Mouse (Mus musculus) neural tube, embryonic 15.5 days (tissue): ENCODE results near the gene Ccdc130. TPM values are rescaled to one million over a fixed set of nuclear protein-coding genes. Genes with fewer than 3 reads are reported as not detected.
A peak's percentile ranks its signal among the peaks of the same experiment; 100 is the strongest.

Source experiments
- ATAC-seq: fragments of 200-750 bp; cut with Nextera tagmentation; 2 replicates; pipeline ENCODE4 v1.8.0; 2017; ENCODE audit warnings: mild to moderate bottlenecking, moderate TSS enrichment, moderate library complexity; ENCODE audit not compliant: low FRiP score
- H3K27ac ChIP-seq: fragments of 300-500 bp; sonication (generic); replicated peaks from 2 replicates; pipeline ENCODE4 v1.5.1; 2015; ENCODE audit warnings: mild to moderate bottlenecking, inconsistent platforms
- H3K27me3 ChIP-seq: fragments of 300-500 bp; sonication (generic); replicated peaks from 2 replicates; pipeline ENCODE4 v1.6.1; 2015; ENCODE audit warnings: inconsistent platforms
- H3K36me3 ChIP-seq: fragments of 300-500 bp; sonication (generic); 2 replicates; pipeline ENCODE4 v1.6.1; 2015; ENCODE audit warnings: inconsistent platforms
- H3K4me1 ChIP-seq: fragments of 300-500 bp; sonication (generic); 2 replicates; pipeline ENCODE4 v1.6.1; 2015; ENCODE audit warnings: inconsistent platforms
- H3K4me2 ChIP-seq: fragments of 300-500 bp; sonication (generic); 2 replicates; pipeline ENCODE4 v1.6.1; 2015; ENCODE audit warnings: inconsistent platforms, mild to moderate bottlenecking, moderate library complexity
- H3K4me3 ChIP-seq: fragments of 300-500 bp; sonication (generic); replicated peaks from 2 replicates; pipeline ENCODE4 v1.5.1; 2015; ENCODE audit warnings: mild to moderate bottlenecking, inconsistent platforms
- H3K9ac ChIP-seq: fragments of 300-500 bp; sonication (generic); replicated peaks from 2 replicates; pipeline ENCODE4 v1.6.1; 2015; ENCODE audit warnings: mild to moderate bottlenecking, inconsistent platforms
- H3K9me3 ChIP-seq: fragments of 300-500 bp; sonication (generic); replicated peaks from 2 replicates; pipeline ENCODE4 v1.6.1; 2016; ENCODE audit warnings: inconsistent platforms
- WGBS: fragments of 180-500 bp; shearing (Covaris S2); methylation state at CpG from one replicate; pipeline ENCODE4 v1.1.7; 2015; ENCODE audit warnings: mixed read lengths; 5-methylcytosine and 5-hydroxymethylcytosine counted together
- polyA plus RNA-seq: library from polyadenylated mRNA; unstranded; fragments of >200 nt; fragmentation: Nextera tagmentation; extraction: Ambion mirVana; gene quantifications from 2 replicates; pipeline ENCODE4 v1.2.1, GENCODE M21; 2015

The Ccdc130 gene
- polyA plus RNA-seq, 1 experiment from 2014 or later = 23.0 TPM

GRCm38 (mm10) chr8:84236410-84236997, 33.7 kb downstream of the Ccdc130 start:
- H3K4me2 ChIP-seq = peak overlapping the region; percentile 84
- H3K9me3 ChIP-seq = no peaks in the 10 kb centered on the region
- H3K36me3 ChIP-seq = peaks cover 13% of the 10 kb centered on the region
- H3K27ac ChIP-seq = peak overlapping the region; percentile 72
- no peaks in the 10 kb centered on the region for H3K27me3 ChIP-seq
- peak; percentile 31 for ATAC-seq
- 1% methylated on average over 21 of the region's 30 CpGs for WGBS
- peaks cover 36% of the 10 kb centered on the region for H3K4me1 ChIP-seq
- peak overlapping the region; percentile 65 for H3K4me3 ChIP-seq
- H3K9ac ChIP-seq = peak overlapping the region; percentile 84

GRCm38 (mm10) chr8:84235746-84236409, 34.3 kb downstream of the Ccdc130 start:
- peak overlapping the region; percentile 72; the same call in 1 of the 2 replicates for H3K27ac ChIP-seq
- H3K9me3 ChIP-seq = no peaks in the 10 kb centered on the region
- H3K27me3 ChIP-seq = no peaks in the 10 kb centered on the region
- peaks cover 33% of the 10 kb centered on the region for H3K4me1 ChIP-seq
- no peak for ATAC-seq
- WGBS = 25% methylated on average over 10 of the region's 10 CpGs
- H3K36me3 ChIP-seq = peaks cover 19% of the 10 kb centered on the region
- H3K9ac ChIP-seq = peak overlapping the region; percentile 84
- H3K4me2 ChIP-seq = peak overlapping the region; percentile 84
- peak overlapping the region; percentile 65 for H3K4me3 ChIP-seq

- WGBS = 94% methylated on average over 2 of the region's 2 CpGs
- no peak overlapping the region for H3K4me3 ChIP-seq
- no peak overlapping the region for H3K27ac ChIP-seq
- no peak overlapping the region for H3K4me2 ChIP-seq
- H3K9ac ChIP-seq = no peak overlapping the region; the same call in 1 of the 2 replicates
- ATAC-seq = no peak
- H3K9me3 ChIP-seq = no peaks in the 10 kb centered on the region
- H3K27me3 ChIP-seq = no peaks in the 10 kb centered on the region
- peaks cover 47% of the 10 kb centered on the region for H3K36me3 ChIP-seq
- peaks cover 32% of the 10 kb centered on the region for H3K4me1 ChIP-seq
These were observed 37.1 kb downstream of the Ccdc130 start for GRCm38 (mm10) chr8:84233055-84233454.

DNA sequence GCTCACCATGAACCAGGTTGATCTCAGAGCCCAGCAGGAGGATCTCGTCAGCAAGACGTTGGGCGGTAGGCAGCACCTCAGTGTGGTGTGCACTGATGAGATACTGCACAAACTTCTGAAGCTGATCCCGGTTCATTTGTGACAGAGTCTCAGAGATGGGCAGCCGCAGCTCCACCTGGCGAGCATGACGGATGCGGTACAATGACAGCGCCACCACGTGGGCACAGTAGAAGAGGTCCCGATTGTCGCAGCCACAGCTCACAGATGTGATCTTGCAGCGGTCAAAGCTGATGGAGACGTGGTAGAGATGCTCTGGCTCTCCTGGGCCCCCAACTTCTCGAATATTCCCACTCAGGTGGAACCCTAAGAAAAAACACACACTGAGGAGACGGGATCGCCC, 39.4 kb downstream of the Ccdc130 start:
- ATAC-seq = no peak
- Histone ChIP-seq H3K9me3 (no peaks in the 10 kb centered on the region), H3K27ac (no peak overlapping the region), H3K9ac (no peak overlapping the region), H3K4me2 (no peak overlapping the region), H3K4me1 (peaks cover 20% of the 10 kb centered on the region), H3K4me3 (no peak overlapping the region), H3K36me3 (peaks cover 70% of the 10 kb centered on the region), H3K27me3 (no peaks in the 10 kb centered on the region)
- 84% methylated on average over 17 of the region's 17 CpGs for WGBS

- no peak overlapping the region for H3K9ac ChIP-seq
- H3K36me3 ChIP-seq = peaks cover 95% of the 10 kb centered on the region
- H3K27ac ChIP-seq = no peak overlapping the region
- 80% methylated on average over 21 of the region's 21 CpGs for WGBS
- no peak for ATAC-seq
- no peaks in the 10 kb centered on the region for H3K9me3 ChIP-seq
- no peaks in the 10 kb centered on the region for H3K4me1 ChIP-seq
- no peaks in the 10 kb centered on the region for H3K27me3 ChIP-seq
- no peak overlapping the region for H3K4me2 ChIP-seq
- no peak overlapping the region for H3K4me3 ChIP-seq
These were observed 46.7 kb downstream of the Ccdc130 start for GRCm38 (mm10) chr8:84223322-84224029.

DNA sequence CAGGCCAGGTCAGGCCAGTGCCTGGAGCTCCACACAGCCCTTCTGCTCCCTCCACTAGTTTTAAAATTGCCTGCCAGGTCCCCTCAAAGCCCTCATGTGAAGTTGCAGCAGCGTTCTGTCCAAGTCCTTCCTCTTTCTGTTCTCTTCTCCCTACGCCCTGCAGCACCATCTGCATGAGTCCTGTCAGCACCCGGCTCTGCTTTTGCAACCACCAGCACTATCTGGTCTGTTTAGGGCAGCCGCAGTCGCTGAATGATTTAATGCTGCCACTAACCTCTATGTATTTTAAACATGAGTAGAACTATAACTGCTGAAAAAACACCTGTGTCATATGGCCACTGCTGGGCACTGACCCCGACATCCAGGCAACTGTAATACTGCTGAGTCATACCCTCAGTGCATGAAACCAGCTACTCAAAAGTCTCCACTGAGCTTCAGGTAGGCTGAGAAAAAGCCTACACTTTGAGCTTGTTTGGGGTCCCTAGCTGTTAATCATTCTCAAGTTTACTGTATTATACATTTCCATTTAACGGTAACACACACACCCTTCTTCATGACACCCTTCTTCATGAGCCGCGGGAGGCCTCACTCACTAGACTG, 47.5 kb downstream of the Ccdc130 start:
- Histone ChIP-seq H3K27ac (no peak overlapping the region), H3K27me3 (no peaks in the 10 kb centered on the region), H3K4me2 (no peak overlapping the region), H3K9me3 (no peaks in the 10 kb centered on the region), H3K36me3 (peaks cover 95% of the 10 kb centered on the region), H3K9ac (no peak overlapping the region), H3K4me1 (no peaks in the 10 kb centered on the region), H3K4me3 (no peak overlapping the region)
- ATAC-seq = no peak
- 93% methylated on average over 9 of the region's 9 CpGs for WGBS

GRCm38 (mm10) chr8:84220105-84220504, 50.1 kb downstream of the Ccdc130 start:
- Histone ChIP-seq H3K4me2 (no peak overlapping the region), H3K4me1 (no peaks in the 10 kb centered on the region), H3K9ac (no peak overlapping the region), H3K27me3 (no peaks in the 10 kb centered on the region), H3K27ac (no peak overlapping the region), H3K36me3 (peaks cover 95% of the 10 kb centered on the region), H3K9me3 (no peaks in the 10 kb centered on the region), H3K4me3 (no peak overlapping the region)
- 90% methylated on average over 7 of the region's 7 CpGs for WGBS
- ATAC-seq = no peak

DNA sequence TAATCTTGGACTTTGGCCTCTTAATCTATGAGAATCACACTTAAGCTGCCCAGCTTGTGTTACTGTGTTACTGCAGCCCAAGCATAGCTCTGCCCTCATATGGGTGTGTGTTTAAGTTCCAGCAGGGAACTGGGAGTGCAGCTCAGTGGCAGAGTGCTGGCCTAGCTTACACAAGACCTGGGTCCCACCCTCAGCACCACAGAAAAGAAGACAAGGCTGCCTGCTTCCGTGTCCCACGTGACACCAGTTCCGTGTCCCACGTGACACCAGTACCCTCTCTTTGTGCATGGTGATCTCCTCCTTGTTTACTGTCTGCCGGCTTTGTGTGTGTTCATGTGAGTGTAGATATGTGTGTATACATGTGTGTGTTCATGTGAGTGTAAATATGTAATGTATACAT, 52.0 kb downstream of the Ccdc130 start:
- Histone ChIP-seq H3K27me3 (no peaks in the 10 kb centered on the region), H3K4me1 (no peaks in the 10 kb centered on the region), H3K4me2 (no peak overlapping the region), H3K4me3 (no peak overlapping the region), H3K27ac (no peak overlapping the region), H3K36me3 (peaks cover 92% of the 10 kb centered on the region), H3K9ac (no peak overlapping the region), H3K9me3 (no peaks in the 10 kb centered on the region)
- ATAC-seq = no peak
- 97% methylated on average over 5 of the region's 5 CpGs for whole genome bisulfite sequencing

GRCm38 (mm10) chr8:84217206-84217605, 53.0 kb downstream of the Ccdc130 start:
- Histone ChIP-seq H3K4me3 (no peak overlapping the region), H3K4me1 (no peaks in the 10 kb centered on the region), H3K4me2 (no peak overlapping the region), H3K9me3 (no peaks in the 10 kb centered on the region), H3K27ac (no peak overlapping the region), H3K36me3 (peaks cover 90% of the 10 kb centered on the region), H3K27me3 (no peaks in the 10 kb centered on the region), H3K9ac (no peak overlapping the region)
- WGBS = 94% methylated on average over 11 of the region's 11 CpGs
- ATAC-seq = no peak

GRCm38 (mm10) chr8:84213277-84213676, 56.9 kb downstream of the Ccdc130 start:
- no peak overlapping the region for H3K9ac ChIP-seq
- no peak overlapping the region for H3K4me3 ChIP-seq
- no peaks in the 10 kb centered on the region for H3K27me3 ChIP-seq
- peaks cover 20% of the 10 kb centered on the region for H3K4me1 ChIP-seq
- WGBS = 92% methylated on average over 4 of the region's 4 CpGs
- H3K36me3 ChIP-seq = peaks cover 70% of the 10 kb centered on the region
- no peak for ATAC-seq
- no peaks in the 10 kb centered on the region for H3K9me3 ChIP-seq
- H3K27ac ChIP-seq = no peak overlapping the region
- H3K4me2 ChIP-seq = no peak overlapping the region

DNA sequence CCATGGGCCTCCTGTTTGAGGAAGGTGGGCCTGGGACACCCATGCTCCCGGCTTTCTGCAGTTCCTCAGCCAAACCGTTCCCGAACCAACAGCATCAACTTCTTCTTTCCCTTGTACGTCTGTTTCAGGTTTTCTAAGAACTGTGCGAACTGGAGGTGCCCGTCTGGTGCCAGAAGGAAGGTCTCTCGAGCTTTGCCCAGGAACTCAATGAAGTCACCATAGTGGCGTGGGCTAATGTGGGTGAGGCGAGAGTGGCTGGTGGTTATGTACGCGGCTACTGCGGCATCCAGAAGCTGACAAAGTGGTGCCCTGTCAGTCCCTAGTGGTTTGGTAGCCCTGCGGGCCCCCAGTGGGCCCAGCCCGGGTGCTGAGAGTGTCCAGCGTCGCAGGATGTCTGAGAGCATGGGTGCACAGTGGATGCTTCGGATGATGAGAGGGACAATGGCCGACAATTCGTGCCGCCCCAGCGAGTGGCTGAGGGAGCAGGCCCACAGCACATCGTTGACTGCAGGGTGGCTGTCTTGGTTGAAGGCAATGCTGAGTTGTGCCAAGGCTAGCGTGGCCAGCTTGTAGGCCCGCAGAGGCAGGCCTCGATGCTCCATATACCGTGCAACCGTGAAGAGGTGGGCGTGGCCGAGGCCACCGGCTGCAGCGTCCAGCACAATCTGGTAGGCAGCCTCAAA, 58.2 kb downstream of the Ccdc130 start:
- peaks cover 26% of the 10 kb centered on the region for H3K4me1 ChIP-seq
- H3K36me3 ChIP-seq = peaks cover 58% of the 10 kb centered on the region
- no peak overlapping the region for H3K4me3 ChIP-seq
- no peak for ATAC-seq
- no peak overlapping the region for H3K4me2 ChIP-seq
- H3K9me3 ChIP-seq = no peaks in the 10 kb centered on the region
- no peaks in the 10 kb centered on the region for H3K27me3 ChIP-seq
- WGBS = 94% methylated on average over 31 of the region's 31 CpGs
- H3K9ac ChIP-seq = no peak overlapping the region
- no peak overlapping the region for H3K27ac ChIP-seq
